Mouse (Mus musculus) ovary, postnatal 14 days (tissue): ENCODE results near the gene Il27.
A peak's percentile ranks its signal among the peaks of the same experiment; 100 is the strongest.

ENCODE experiments used
- DNase-seq: peaks from one replicate; pipeline ENCODE4 v3.0.0; 2022; ENCODE audit warnings: low spot score

Il27 gene

DNA sequence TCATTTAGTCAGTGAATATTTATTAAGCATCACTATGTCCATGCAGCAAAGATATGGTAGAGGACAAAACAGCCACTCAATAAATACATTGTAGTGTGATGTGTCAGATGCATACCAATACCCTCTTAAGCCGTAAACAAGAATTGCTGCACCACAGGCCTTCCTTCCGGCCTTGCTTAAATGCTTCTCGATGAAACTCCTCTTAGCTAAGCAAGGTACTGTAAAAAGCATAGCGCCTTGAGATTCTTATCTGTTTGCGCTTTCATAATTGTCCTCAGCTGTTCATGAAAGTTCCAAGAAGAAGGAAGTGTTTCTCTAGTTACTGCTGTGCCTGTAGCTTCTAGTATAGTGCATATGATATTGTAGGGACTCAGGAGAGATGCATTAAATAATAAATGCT lies 11.9 kb upstream of the Il27 start:
- DNase-seq: no peak

GRCm38 (mm10) chr7:126602650-126603049 lies 7.9 kb upstream of the Il27 start:
- DNase-seq: no peak

DNA sequence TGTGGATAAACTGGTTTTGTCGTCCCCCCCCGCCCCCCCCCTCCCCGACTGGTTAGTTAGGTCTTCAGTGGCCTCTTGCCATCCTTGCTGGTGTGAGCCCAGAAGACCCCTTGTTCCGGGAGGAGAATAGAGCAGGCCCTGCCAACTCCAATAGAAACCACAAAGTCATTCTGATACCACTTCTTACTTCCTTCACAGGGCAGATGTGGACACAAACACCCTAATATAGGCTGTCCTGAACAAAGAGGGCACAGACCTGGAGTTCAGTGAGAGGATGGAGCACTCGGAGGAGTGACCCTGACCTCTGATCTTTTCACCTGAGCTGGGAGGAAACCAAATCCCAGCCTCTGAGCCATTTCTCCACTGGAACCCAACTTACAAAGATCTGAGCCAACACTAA lies 7.2 kb upstream of the Il27 start:
- no peak for DNase-seq

GRCm38 (mm10) chr7:126598919-126599318 lies 4.2 kb upstream of the Il27 start:
- no peak for DNase-seq

DNA sequence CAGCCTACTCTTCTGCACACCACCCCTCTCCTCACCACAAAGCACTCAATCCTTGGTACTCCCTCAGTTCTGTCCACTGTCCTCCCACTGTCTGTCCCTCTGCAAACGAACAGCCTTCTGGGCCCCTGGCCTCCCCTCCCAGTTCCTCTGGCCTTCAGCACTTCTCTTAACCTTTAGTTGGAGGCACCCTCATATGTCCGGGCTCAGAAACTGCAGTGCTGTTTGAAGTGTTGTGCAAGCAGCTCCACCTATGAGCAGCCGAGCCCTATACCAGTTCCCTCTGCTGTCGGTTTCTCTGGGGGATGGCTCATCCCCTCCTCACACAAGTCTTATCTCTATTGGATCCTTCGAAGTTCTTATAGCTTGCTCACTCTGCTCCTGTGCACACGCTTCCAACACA lies 1.7 kb upstream of the Il27 start:
- DNase-seq: no peak

GRCm38 (mm10) chr7:126595890-126596289 lies 1.1 kb upstream of the Il27 start:
- no peak for DNase-seq

- peak; percentile 63 for DNase-seq
Measured at GRCm38 (mm10) chr7:126587779-126588178, 7.0 kb downstream of the Il27 start.

GRCm38 (mm10) chr7:126586839-126587238 lies 7.9 kb downstream of the Il27 start:
- no peak for DNase-seq

- no peak for DNase-seq
Measured at GRCm38 (mm10) chr7:126585717-126586116, 9.0 kb downstream of the Il27 start, which contains the start of gene Cln3. Gene Cln3 (minus strand): TSS chr7:126585817.

DNA sequence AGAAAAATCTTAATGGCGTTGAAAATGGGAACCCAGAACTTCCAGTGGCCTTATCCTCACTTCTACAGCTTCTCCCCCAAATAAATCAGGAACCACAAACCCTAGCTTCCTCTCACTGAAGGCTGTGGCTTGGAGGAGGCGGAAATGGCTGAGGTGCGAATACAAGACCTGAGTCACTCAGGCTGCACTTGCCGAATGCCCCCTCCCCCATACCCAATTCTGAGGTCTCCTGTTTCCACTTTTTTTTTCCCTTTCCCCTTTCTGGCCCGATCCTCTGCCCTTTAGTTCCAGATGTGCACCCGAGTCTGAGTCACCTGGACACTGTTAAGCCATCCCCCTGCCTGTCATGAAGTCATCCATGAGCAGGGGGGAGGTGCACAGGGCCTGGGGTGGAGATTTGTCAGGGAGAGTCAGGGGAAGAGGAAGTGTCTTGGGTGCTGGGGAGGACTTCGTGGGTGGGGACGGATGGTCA lies 10.2 kb downstream of the Il27 start, which contains the start of gene Apobr:
Gene Apobr, plus strand, starts transcription at position 437 of the 472 bp plus-strand sequence.
- no peak for DNase-seq

DNA sequence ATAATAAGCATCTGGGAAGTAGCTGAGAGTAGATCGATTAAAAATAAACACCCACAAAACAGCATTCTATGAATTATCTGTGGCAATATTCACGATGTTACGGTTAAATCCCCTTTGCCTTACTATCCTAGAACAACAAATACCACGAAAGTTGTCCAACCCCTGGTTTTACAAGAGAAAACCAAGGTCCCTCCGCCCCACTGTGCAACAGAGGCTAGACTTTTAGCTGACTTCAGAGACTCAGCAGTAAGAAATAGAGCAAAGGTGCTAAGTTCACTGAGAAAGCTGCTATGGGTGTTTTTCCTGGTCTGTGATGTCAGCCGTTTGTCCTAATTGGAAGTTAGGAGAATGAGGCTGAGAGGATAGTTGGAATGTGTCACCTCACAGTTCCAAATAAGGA lies 11.0 kb downstream of the Il27 start:
- no peak for DNase-seq

GRCm38 (mm10) chr7:126583251-126583709 lies 11.5 kb downstream of the Il27 start:
- peak; percentile 63 for DNase-seq

DNA sequence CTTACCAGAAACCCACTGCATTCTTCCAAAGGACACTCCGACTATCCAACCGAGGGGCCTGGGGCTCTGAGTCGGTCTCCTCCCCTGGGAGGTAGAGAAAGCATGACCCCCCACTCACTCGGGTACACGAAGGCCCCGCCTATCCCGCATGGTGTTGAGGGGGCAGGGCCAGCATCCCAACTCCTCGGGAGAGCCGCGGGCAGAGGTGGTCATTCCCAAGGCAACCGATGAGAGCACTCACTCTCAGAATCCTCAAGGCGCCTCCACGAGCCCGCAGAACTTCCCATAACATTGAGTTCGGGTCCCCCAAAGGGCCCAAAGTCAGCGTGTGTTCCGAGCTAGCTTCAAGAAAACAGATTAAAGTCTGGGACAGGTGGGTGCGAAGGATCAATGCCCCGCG lies 12.0 kb downstream of the Il27 start:
- no peak for DNase-seq

DNA sequence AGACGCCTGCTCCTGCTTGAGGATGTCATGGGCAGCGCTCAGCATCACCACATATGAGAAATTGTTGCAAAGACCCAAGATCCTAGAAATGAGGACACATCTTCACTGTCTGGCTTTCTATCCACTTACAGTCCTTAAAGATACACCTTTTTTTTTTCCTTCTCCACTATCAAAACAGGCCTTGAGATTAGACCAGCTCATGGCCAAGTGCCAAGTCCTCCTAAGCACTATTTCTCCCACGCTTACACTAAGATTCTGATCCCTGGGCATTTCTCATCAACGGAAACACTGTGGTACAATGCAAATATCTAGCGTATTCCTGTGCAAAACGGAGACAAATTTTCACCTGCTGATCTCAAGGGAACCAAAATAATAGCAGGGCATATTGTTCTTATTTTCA lies 13.1 kb downstream of the Il27 start:
- no peak for DNase-seq

GRCm38 (mm10) chr7:126579172-126579571 lies 15.6 kb downstream of the Il27 start:
- DNase-seq: no peak

DNA sequence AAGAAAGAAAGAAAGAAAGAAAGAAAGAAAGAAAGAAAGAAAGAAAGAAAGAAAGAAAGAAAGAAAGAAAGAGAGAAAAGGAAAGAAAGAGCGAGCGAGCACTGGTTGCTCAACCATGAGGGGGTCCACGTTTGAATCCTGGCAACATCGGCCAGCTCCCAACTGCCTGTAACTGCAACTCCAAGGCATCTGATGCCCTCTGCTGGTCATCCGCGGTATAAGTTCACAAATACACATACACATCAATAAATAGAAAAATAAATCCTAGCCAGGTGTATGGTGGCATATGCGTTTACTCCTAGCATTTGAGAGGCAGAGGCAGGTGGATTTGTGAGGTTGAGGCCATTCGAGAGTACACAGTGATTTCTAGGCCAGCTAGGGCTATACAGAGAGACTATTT lies 17.8 kb downstream of the Il27 start:
- DNase-seq: no peak

- peak; percentile 75 for DNase-seq
Measured at GRCm38 (mm10) chr7:126566094-126566765, 28.5 kb downstream of the Il27 start, which contains the start of gene Eif3c. Gene Eif3c (minus strand): TSS chr7:126566411.

DNA sequence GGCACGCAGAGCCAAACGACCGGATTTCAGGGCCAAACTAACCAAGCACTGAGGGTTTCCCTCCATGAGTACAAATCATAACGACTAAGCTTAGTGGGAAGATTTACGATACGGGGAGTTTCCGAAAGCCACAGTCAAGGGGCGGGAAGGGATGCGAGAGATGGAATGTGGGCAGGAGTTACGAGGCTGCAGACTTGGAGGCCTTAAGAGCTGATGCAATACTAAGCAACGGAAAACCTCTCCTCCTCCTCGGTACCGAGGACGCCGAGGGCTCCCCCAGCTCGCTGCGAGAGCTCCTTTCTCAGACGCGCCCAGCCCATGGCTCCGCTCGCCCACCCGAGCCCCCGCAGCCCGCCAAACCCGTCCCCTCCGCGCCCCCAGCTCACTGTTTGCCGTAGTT lies 29.0 kb downstream of the Il27 start:
- DNase-seq: no peak

DNA sequence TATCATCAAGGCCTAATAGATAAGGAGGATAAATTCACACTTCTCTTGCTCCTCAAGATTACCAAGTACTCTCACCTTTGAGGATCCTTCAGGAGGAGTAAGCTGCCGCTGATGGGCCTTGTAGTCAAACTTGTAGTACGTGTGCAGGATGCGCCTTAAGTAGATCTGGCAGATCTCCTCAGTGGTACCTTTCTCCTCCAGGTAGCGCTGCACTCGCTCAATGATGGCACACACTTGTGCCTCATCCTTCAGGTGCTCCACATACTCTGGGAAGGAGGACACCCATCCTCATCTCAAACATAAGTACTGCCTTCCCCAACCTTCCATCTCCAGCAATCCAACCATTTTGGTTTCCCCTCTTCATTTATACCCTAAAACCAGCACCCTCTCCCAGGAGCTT lies 38.1 kb downstream of the Il27 start:
- DNase-seq: no peak

GRCm38 (mm10) chr7:126554796-126555195 lies 39.9 kb downstream of the Il27 start:
- DNase-seq: no peak

DNA sequence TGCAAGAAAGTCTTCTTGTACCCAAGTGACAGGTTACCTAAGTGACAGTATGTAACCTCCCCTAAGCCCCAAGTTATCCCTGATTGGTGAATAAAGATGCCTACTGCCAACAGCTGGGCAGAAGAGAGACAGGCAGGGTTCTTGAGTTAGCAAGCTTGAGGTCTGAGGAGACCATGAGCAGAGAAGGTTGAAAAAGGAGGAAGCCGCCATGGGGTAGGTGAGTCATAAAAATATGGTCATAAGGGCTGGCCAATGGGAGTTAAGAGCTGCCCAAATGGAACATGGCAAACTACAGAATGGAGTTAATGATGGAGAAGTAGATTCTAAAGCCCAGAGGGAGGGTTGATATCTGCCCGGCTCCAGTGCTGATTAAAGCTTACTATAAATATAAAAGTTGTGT lies 49.1 kb downstream of the Il27 start:
- DNase-seq: no peak

DNA sequence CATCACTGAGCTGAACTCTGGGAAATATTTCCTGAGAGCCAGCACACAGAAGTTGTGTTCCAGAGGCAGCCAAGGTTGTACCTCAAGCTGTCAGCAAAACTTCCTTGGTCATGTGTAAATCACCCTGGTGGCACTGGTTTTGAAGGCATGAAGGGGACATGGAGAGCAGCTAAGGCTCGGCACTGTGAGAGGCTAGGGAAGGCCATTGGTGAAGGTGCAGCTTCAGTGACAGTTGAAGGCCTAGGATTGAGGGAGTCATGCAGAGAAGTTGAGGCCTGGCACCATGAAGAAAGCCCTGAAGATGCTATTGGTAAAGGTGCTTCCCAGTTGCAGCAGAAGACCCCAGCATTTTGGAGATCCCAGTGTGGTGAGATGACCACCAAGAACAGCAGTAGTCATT lies 53.1 kb downstream of the Il27 start:
- DNase-seq: no peak
